Mouse (Mus musculus) layer of hippocampus, adult 18-20 months (tissue): Measurements from ENCODE around the gene Drd2. TPM values are rescaled to one million over a fixed set of nuclear protein-coding genes. Genes with fewer than 3 reads are reported as not detected.

Experiments used
- DNase-seq, 2 experiments: peaks; one replicate each; pipeline ENCODE4 v3.0.0; 2022; ENCODE audit warnings: low spot score in 2 of 2
- total RNA-seq, 2 experiments: library from RNA; stranded (reverse); gene quantifications; 2 replicates each; pipeline ENCODE4 v1.2.3; 2021

The Drd2 gene
- total RNA-seq, 2 experiments from 2014 or later: 2.6 to 4.0 TPM

DNA sequence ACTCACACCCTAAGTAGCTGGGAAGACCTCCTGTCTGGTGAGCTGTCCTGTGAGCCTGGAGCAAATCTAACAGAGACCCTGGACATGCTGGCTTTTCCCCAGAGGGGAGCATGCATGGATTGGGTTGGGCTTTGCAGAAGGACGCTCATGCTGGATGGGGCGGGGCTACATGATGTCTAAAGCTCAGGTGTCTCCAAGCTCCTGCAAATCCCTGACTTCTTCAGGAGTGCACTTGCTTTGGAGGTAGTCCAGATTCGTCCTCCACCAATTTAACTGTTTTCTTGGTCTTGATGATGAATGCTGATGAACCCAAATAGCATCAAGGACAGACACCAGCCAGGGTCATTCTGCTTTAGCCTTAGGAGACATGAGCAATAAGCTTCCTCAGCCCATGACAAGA lies 110.1 kb downstream of the Drd2 start:
- no peak for DNase-seq

DNA sequence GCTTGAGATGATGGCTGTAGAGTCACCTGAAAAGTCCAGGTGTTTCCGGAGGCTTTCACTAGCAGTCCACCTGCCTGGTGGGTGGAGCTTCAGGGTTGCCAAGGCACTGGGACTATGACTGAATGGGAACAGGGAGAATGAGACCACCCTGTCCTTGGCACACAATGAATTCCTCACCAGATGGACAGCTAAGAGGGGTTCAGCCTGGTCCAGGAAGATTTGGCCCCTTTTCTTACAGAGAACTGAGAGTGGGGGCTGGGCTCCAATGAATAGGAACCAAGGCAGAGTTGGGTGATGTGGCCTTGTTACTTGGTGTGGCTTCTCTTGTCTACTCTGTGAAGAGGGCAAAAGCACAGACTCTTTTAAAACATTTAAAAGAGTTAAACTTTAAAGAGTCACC lies 112.0 kb downstream of the Drd2 start:
- DNase-seq: no peak

- DNase-seq: no peak
Observed at GRCm38 (mm10) chr9:49456136-49456535, 115.7 kb downstream of the Drd2 start.

Other genes with a start within 250 kb of the Drd2 start
- not detected for gene Gm4894, start 90.1 kb upstream of the Drd2 start, total RNA-seq
- gene Ankk1, start 86.4 kb downstream of the Drd2 start, total RNA-seq: not detected
- gene Ttc12, start 145.6 kb downstream of the Drd2 start, total RNA-seq: 1 to 10 TPM; 1.4 to 1.9 TPM